Mouse (Mus musculus) G1E (cell line): Measurements from ENCODE around the gene Casc3. TPM values are rescaled to one million over a fixed set of nuclear protein-coding genes. Genes with fewer than 3 reads are reported as not detected.

Experiments
- ATAC-seq: 2 replicates; pipeline ENCODE4 v1.8.0; 2016; ENCODE audit warnings: mild to moderate bottlenecking; ENCODE audit not compliant: insufficient number of reproducible peaks, poor library complexity, low FRiP score, severe bottlenecking; ENCODE audit errors: extremely low read depth
- DNase-seq: peaks from one replicate; pipeline ENCODE4 v3.0.0; 2012; ENCODE audit warnings: low spot score
- H3K27me3 ChIP-seq: 2 replicates; pipeline ENCODE4 v1.6.1; 2012; ENCODE audit warnings: mild to moderate bottlenecking, low read length, inconsistent platforms; ENCODE audit not compliant: insufficient read depth
- H3K36me3 ChIP-seq: replicated peaks from 2 replicates; pipeline ENCODE3; 2012; ENCODE audit warnings: mild to moderate bottlenecking, inconsistent platforms
- H3K4me1 ChIP-seq: 2 replicates; pipeline ENCODE4 v1.6.1; 2012; ENCODE audit warnings: low read depth, low read length, inconsistent platforms, mixed read lengths; ENCODE audit not compliant: insufficient read depth
- H3K4me3 ChIP-seq: 2 replicates; pipeline ENCODE4 v1.5.1; 2012; ENCODE audit warnings: low read depth, mild to moderate bottlenecking, inconsistent platforms, low read length, moderate library complexity, mixed read lengths
- H3K9me3 ChIP-seq: replicated peaks from 2 replicates; pipeline ENCODE4 v1.6.1; 2012; ENCODE audit warnings: inconsistent platforms
- CTCF ChIP-seq: IDR thresholded peaks from 2 replicates; pipeline ENCODE4 v1.5.1; 2012; ENCODE audit warnings: low read depth, low read length, inconsistent platforms, mixed read lengths
- GATA1 ChIP-seq: IDR thresholded peaks from 2 replicates; pipeline ENCODE4 v1.6.1; 2012; ENCODE audit warnings: borderline replicate concordance, low read length, inconsistent platforms, mixed read lengths
- GATA2 ChIP-seq: IDR thresholded peaks from 2 replicates; pipeline ENCODE4 v1.6.1; 2012; ENCODE audit warnings: low read depth, low read length, inconsistent platforms, borderline replicate concordance
- POLR2AphosphoS5 ChIP-seq: IDR thresholded peaks from 2 replicates; pipeline ENCODE4 v1.6.1; 2012; ENCODE audit warnings: low read depth, low read length, inconsistent platforms; ENCODE audit not compliant: insufficient replicate concordance
- TAL1 ChIP-seq: conservative IDR thresholded peaks from 2 replicates; pipeline ENCODE4 v1.6.1; 2012; ENCODE audit warnings: low read depth, low read length, inconsistent platforms, mixed read lengths
- polyA plus RNA-seq: library from polyadenylated mRNA; stranded (reverse); fragments of >175 nt; gene quantifications from 2 replicates; pipeline ENCODE4 v1.2.3, GENCODE M21; 2012
- total RNA-seq, 2 experiments: library from RNA; stranded (forward) in 1 of 2; stranded (reverse) in 1 of 2; fragments of 200-1000 nt in 1 of 2; fragments of >200 nt in 1 of 2; fragmentation: Nextera tagmentation in 1 of 2; gene quantifications; 2 replicates each; pipeline ENCODE4 v1.2.3; 2014 to 2017

Casc3 gene
- total and polyA plus RNA-seq, 3 experiments: 17.8 to 51.8 (median 42.7) TPM

DNA sequence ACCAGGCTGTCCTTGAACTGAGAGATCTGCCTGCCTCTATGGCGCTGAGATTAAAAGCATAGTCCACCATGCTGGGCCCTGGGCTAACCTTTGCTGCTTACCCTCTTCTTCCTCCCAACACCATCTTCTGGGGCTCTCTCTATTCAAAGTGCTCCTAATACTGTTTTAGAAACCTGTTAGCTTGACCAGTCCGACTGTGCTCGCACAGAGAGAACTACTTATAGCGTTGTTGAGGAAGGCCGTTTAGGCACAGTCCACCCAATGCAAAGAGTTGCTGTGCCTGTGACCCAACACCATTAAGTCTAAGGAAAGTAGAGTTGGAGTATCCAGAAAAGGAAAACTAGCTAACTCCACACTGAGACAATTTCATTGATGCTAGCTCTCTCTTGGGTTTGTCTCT lies 16.6 kb upstream of the Casc3 start:
- Histone ChIP-seq H3K9me3 (no peaks in the 10 kb centered on the region), H3K36me3 (peaks cover 9% of the 10 kb centered on the region), H3K4me1 (peaks cover 84% of the 10 kb centered on the region), H3K27me3 (no peaks in the 10 kb centered on the region), H3K4me3 (no peak overlapping the region)
- ATAC-seq: no peak
- TF ChIP-seq GATA1: no peak
- TF ChIP-seq GATA2: no peak
- TF ChIP-seq POLR2AphosphoS5: no peak
- no peak for TF ChIP-seq TAL1
- no peak for TF ChIP-seq CTCF
- DNase-seq: no peak

DNA sequence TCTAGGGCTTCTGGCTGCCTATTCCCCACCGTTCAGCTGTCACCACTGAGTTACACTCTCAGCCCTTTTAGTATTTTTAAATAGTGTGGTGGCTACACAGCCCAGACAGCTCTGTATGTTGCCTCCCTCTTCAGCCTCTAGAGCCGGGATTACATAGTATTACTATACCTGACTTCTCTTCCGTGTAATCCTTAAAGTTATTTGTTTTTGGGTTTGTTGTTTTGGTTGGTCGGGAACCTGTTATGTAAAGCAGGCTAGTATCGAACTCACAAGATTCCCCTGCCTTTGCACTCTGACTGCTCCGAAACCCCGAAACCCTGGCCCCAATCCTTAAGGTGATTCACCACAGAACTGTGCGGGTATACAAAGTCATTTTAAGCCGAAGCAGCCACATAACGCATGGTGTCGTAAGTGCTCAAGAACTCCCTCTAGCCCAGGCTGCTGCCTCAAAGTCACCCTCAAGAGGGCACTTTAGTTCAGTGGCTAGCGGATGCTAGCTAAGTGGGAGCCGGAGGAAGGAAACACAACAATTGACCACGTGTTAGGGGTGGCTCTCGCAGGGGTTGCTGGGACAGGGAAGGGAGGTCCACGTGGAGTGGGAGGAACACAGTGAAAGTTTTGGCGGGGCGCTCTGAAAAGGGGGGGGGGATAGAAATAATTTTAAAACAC lies 16.0 kb upstream of the Casc3 start:
- Histone ChIP-seq H3K27me3 (no peaks in the 10 kb centered on the region), H3K9me3 (no peaks in the 10 kb centered on the region), H3K4me1 (peaks cover 82% of the 10 kb centered on the region), H3K36me3 (peaks cover 9% of the 10 kb centered on the region), H3K4me3 (peak overlapping the region; percentile 73)
- ATAC-seq (peak; percentile 87), DNase-seq (peak; percentile 83)
- TF ChIP-seq CTCF (0 out of 2 replicates have a peak, but pooled peaks have one; percentile 32), GATA2 (no peak)

DNA sequence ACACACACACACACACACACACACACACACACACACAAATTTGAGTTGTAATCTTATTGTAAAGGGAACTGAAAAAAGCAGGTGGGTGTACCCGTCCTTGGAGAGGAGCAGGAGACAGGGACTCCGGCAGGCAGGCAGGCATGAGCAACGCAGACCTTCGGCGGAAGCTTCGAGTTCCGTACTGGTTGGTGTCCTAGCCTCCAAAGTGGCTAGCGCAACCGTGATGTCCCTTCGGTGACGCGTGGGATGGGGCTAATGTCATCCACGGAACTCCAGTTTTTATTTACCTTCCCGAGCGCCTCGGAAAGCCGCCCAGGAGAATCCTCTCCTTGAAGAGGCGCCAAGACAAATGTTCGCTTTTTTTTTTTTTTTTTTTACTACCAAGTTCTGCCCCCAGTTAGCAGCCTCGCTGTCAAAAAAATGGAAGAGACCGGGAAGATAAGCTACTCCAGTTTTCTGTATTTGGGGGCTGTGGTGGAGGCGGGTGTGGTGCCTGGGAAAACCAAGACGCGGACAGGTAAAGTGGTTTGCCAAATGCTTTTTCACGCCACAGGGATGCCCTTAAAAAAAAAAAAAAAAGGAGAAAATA lies 15.4 kb upstream of the Casc3 start:
- Histone ChIP-seq H3K27me3 (no peaks in the 10 kb centered on the region), H3K4me3 (peak overlapping the region; percentile 73), H3K9me3 (no peaks in the 10 kb centered on the region), H3K4me1 (peaks cover 82% of the 10 kb centered on the region), H3K36me3 (peaks cover 9% of the 10 kb centered on the region)
- TF ChIP-seq POLR2AphosphoS5 (no peak), TAL1 (no peak), GATA1 (no peak), CTCF (no peak), GATA2 (no peak)
- DNase-seq (no peak), ATAC-seq (no peak)

DNA sequence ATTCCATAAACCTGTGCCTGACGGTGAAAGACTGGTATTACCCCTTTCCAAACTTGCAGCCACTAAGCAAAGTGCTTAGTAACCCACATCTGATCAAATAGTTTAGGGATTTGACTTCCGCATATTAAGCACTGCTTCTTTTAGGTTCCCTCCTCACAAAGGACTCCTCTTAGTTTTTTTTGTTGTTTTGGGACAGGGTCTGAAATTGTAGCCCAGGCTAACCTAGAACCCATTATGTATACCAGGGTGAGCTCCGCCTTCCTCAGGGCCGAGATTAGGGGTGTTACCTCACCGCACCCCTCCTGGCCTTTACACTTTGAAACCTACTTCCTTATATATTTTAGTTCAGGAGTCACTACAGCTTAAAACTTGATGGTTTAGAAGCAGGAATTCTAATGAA lies 14.9 kb upstream of the Casc3 start:
- Histone ChIP-seq H3K36me3 (peaks cover 9% of the 10 kb centered on the region), H3K27me3 (no peaks in the 10 kb centered on the region), H3K9me3 (no peaks in the 10 kb centered on the region), H3K4me3 (peak overlapping the region; percentile 73; the same call in 1 of the 2 replicates), H3K4me1 (peaks cover 85% of the 10 kb centered on the region)
- TF ChIP-seq CTCF: no peak
- TF ChIP-seq TAL1: no peak
- no peak for TF ChIP-seq POLR2AphosphoS5
- TF ChIP-seq GATA1: no peak
- no peak for TF ChIP-seq GATA2
- ATAC-seq (no peak), DNase-seq (no peak)

DNA sequence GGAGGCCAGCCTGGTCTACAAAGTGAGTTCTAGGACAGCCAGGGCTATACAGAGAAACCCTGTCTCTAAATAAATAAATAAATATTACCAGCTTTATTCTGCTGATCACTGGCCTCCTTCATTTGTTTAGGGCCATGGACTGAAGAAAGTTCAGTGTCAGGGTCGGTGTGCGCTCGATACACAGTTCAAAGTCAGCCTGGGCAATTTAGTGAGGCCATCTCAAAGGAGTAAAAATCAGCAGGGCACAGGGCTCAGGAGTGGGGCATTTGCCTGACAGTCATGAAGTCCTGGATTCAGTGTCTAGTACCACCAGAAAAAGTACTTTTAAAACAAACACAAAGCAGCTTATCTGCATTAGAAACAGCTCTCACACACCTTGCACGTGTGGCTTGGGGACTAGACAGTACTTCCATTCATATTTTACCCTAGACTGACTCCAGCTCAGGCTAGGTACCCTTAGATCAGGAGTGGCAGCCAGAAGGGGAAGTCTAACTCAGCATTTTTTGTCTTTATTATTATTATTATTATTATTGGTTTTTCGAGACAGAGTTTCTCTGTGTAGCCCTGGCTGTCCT lies 14.0 kb upstream of the Casc3 start:
- TF ChIP-seq CTCF (no peak), POLR2AphosphoS5 (no peak), GATA2 (no peak), TAL1 (no peak), GATA1 (no peak)
- no peak for ATAC-seq
- Histone ChIP-seq H3K36me3 (peaks cover 9% of the 10 kb centered on the region), H3K9me3 (no peaks in the 10 kb centered on the region), H3K4me3 (no peak overlapping the region), H3K27me3 (no peaks in the 10 kb centered on the region), H3K4me1 (peaks cover 77% of the 10 kb centered on the region)
- DNase-seq: no peak

DNA sequence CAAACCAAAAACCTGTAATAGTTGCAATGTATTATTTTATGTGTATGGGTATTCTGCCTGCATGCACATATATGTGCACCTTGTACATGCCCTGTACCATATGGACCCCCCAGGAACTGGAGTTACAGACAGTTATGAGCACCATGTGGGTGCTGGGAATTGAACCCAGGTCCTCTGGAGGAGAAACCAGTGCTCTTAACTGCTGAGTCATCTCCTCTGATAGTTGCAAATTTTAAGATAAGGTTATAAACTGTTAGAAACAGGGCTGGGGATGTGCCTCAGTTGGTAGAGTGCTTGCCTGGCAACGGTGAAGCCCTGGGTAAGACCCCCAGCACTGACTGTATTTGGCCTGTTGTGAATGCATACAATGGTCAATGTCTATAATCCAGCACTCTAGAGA lies 13.3 kb upstream of the Casc3 start:
- no peak for TF ChIP-seq TAL1
- no peak for ATAC-seq
- no peaks in the 10 kb centered on the region for H3K27me3 ChIP-seq
- no peak overlapping the region for H3K4me3 ChIP-seq
- H3K36me3 ChIP-seq: peaks cover 9% of the 10 kb centered on the region
- H3K9me3 ChIP-seq: no peaks in the 10 kb centered on the region
- DNase-seq: no peak
- peaks cover 73% of the 10 kb centered on the region for H3K4me1 ChIP-seq

DNA sequence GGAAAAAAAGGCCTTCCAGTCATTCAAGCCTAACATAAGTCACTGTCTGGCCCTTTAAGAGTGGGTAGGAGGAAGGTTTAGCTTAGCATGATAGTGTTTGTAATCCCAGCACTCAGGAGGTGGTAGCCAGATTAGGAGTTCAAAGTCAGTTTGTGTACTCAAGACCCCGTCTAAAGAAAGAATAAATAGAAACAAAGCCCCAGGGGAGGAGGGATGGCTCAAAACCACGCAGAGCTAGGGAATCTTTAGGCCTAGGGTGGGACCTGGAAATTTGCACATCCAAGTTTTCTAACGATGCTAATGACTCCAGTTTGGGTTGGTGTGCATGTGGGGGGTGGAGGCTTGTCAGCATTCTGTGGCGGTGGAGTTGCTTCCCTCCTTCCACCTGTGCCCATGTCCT lies 12.6 kb upstream of the Casc3 start:
- Histone ChIP-seq H3K36me3 (peaks cover 9% of the 10 kb centered on the region), H3K27me3 (no peaks in the 10 kb centered on the region), H3K9me3 (no peaks in the 10 kb centered on the region), H3K4me3 (no peak overlapping the region), H3K4me1 (peaks cover 73% of the 10 kb centered on the region)
- DNase-seq: no peak
- no peak for ATAC-seq
- TF ChIP-seq TAL1 (no peak), CTCF (no peak), POLR2AphosphoS5 (no peak), GATA2 (no peak), GATA1 (no peak)
